Mouse (Mus musculus): ENCODE data around the gene Fam120a.

The Fam120a gene

DNA sequence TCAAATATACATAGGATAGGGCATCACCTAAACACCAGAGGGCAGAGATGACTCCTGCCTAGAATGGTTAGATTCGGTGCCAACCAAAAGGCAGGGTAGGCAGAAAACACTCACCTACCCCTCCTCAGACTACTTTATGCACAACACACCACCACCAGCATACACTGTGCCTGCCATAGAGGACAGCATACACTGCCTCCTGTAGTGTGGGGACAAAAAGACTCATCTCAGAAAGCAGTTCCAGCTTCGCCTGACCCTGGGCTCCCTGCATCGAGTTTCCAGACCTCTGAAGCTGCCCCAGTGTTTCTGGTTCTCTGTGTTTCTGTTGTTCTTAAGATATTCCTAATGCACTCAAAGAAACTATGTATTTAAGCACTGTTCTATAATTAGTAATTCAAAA lies 54.7 kb downstream of the Fam120a start:
- DNase-seq (ENCODE audit: low spot score), result no peak

DNA sequence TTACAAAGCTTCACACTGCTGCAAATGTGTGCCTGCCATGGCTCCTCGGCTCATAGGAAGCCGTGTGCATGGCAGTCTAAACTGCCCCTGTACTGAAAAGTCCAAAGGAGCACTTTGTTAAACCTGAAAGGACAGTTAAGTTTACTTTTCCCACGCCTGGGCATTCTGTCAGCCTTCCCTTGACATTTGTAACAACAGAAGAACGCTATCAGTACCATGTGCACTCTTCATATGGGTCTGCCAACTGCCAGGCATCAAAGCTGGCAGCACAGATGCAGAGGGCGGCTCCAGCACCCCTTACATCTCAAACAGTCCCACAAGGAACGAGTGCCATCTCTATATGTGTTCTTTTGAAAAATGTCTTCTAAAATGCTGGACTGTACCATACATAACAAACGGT lies 56.4 kb downstream of the Fam120a start:
- no peak for DNase-seq (ENCODE audit: low spot score)

DNA sequence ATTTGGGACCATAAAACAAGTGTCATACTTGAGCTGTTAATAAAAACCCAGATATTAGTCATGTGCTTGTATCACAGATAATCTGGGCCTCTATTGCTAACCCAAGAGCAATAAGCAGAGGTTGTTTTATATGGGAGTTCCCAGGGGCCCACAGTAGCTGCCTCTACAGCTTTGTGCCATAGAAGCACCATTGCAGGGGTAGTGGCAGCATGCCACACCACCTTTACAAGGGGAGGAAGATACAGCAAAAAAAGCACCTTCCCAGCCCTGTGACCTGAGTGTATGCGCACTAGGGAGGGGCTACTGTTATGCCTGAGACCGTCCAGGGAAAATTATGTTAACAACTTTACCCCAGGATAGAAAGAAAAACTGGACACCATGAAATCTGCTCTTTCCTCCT lies 62.4 kb downstream of the Fam120a start:
- DNase-seq (ENCODE audit: low spot score), result no peak

DNA sequence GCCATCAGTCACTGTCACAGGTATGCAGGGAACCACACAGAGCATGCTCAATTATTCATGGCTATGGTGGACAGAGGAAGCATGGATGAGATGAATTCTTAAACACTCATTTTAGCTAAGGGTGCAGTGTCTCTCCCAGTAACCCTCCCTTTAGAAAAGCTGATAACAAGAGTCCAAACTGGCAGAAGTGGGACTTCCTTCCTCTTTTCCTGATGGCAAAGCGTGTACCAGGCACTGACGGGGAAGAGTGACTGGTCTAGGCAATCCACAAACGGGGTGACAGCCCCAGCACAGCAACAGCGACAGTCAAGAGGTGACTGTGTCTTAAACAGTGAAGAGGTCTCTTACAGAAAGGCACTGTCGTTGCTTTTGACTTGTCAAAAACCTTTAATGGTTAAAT lies 72.4 kb downstream of the Fam120a start:
- no peak for DNase-seq (ENCODE audit: low spot score)

DNA sequence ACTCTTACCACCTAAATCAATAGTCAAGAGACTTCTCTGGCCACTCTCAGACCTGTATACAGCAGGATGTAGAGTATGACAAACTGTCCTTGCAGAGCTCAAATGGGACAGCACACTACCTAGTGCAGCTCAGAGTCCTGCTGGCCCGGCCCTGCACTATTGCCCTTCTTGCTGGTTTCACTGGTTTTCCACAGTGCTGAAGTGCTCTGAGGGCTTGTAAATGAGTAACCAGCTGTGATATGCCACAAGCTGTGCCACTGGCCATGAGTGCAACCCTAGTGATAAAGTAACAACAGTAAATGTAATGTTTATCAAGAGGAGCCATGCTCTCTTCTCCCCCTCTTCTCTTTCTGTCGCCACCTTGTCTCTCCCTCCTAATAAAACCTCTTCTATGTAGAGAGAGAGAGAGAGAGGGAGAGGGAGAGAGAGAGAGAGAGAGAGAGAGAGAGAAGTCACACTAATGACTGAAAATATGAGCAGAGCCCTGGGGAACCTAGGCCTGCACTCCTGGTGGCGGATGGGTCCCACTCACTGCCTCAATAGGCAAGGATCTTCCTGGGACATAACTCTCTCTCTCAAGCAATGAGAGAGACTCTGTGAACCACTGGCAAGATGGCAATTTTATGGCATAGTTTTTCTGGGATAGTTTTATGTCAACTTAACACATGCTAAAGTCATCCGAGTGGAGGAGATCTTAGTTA lies 77.4 kb downstream of the Fam120a start:
- DNase-seq (ENCODE audit: low spot score), result peak; percentile 37

DNA sequence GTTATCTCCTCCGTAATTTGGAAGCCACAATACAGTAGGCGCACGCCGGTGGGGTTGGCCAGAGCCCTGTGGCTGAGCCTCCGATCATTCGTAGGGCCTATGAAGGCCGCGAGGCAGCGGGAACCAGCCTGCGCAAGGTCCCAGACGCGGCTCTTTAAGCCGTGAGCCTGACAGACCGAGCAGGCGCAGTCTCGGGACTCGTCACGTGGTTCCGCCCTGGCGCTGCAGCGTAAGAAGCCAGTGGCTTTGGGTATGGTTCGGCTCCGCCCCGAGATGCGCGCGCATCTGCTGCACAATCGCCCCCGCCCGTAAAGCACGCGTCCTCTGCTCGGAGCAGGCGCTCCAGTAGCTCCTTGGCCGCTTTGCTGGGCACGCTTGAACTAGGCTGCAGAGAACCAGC lies 89.3 kb downstream of the Fam120a start:
- DNase-seq (ENCODE audit: low spot score), result peak; percentile 99

DNA sequence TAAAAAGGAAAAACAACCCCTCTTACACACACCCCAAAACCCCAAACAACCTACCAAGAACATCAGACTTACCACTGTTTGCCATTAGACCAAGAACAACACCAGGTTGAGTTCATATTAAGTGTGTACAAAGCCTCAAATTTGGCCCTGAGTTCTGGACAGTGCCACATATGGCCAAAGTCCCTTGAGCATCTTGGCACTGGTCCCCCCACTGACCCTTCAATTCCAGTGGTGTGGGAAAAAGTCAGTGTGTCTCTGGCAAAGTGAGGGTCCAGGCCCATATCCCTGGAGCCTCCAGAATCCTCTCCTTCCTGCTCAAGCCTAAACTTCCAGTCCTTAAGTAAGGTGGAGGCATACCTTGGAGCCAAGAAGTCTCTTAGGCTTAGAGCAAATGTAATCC lies 90.0 kb downstream of the Fam120a start:
- no peak for DNase-seq (ENCODE audit: low spot score)

DNA sequence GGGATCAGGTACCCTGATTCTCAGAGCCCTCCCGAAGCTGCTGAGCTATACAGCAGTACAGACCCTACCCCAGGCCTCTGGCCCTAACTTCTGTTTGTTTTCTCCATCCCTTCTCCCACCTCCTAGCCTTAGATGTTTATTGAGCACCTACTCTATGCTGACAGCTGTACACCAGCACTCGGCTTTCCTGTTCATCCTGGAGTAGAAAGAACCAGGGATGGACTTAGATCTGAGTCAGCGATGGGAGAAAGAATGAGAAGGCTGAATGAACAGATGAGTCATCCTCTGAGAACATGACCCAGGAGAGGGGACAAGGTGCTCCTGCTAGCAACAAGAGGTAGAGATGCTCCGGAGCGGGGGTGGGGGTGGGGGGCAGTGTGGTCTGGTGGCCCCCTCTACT lies 95.1 kb downstream of the Fam120a start:
- no peak for DNase-seq (ENCODE audit: low spot score)

DNA sequence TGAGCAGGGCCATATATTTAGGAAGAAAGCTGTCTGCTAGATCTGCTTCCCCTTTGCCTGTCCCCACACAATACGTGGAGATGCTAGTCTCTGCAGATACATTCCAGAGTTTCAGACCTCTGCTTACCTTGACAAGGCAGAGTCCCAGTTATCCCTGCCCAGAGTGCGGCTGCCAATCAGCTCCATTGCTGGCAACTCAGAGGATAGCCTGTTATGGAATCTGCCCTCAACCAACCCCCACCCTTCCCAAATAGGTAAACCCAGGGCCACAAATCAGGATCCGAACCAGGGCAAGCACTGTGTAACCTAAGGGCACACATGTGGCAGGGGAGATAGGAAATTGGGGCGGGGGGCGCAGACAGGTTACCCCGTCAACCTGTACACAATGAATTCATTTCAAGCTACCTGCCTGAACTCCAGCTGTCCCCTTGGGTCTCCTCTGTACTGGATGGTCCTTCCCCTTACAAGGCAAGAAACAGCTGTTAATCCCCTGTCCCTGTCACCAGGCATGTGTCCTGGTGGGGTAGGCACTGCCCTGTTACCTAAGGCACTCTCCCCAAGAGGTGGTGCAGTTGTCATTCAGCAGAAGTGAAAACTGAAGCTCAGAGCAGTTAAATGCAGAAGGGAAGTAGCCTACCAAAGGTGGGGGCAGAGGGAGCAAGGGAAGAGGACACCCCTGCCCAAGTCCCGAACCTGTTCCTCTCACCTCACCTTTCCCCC lies 95.8 kb downstream of the Fam120a start:
- peak; percentile 17 for DNase-seq (ENCODE audit: low spot score)

DNA sequence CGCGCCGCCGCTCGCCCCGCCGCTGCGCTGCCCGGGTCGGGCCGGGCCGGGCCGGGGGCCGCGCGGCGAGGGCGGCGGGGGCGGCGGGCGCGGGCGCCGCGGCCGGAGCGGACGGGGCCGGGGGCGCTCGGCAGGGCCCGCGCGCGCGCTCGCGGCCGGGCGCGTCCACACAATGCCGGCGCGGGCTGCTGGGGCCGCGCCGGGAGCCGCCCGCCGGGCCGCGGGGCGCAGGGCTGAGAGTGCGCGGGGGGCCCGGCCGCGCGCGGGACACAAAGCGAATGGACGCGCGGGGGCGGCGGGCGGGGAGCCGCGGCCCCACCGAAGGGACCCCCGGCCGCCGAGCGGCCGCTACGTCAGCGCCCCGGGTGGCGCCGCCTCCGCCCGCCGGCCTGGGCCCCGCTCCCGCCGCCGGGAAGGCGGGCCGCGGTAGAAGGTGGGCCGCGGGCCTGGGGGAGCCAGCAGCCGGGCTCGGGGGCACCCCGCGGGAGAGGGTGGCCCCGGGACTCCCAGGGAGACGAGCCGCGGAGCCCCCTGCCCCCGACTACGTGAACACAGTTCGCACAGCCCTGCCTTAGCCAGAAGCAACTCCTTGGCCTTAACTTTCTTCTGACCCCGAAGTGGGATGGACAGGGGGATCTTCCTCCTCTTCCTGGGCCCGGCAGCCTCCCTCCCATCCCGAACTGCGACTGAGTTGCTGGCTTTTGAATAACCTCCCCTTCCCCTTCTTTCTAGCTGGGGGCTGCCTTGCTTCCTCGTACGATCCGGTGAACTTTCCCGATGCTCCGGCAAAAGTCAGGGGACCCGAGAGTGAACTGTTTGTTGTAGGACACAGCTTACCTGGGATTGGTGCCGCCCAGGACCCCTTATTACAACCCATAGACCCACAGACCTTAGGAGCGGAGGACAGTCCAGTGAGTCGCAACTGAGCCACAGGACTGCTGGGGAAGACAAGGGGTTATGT lies 96.8 kb downstream of the Fam120a start, which contains the start of gene Phf2:
TSS of gene Phf2 (minus strand) at position 349 of the 961 bp plus-strand sequence.
- peak; percentile 28 for DNase-seq (ENCODE audit: low spot score)

DNA sequence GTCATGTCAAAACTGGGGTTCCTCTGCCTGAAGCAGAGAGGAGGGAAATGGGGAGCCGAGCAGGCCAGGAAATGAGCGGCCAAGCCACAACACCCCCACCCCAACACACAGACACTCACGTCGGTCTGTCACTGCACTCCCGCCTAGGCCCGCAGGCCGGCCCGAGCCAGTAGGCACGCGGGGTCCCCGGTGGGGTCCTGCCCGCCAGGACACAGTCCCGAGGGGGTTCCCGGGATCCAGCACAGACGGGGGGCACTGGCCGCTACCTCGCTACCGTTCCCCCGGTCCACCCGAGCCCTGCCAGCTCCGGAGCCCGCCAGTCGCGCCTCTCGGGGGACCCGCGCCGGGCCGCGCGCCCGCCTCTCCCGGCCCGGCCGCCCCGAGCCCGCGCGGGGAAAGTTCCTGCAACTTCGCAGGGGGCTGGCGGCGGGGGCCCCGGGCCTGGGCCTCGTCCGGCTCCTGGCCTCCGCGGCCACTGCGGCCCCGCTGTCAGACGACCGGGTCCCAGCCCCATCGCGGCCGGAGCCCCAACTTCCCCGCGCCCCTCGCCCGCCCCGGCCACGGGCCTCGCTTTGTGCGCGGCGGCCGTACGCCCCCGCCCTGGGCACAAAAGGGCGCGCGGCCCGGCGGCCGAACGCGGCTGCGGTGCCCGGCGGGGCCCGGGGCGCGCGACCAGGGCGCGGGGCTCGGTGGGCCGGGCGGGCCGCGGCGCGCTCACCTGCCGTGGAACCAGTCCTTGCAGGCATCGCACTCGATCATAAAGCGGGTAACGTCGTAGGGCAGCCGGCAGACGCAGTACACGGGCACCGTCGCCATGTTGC lies 97.7 kb downstream of the Fam120a start:
- DNase-seq (ENCODE audit: low spot score), result no peak

DNA sequence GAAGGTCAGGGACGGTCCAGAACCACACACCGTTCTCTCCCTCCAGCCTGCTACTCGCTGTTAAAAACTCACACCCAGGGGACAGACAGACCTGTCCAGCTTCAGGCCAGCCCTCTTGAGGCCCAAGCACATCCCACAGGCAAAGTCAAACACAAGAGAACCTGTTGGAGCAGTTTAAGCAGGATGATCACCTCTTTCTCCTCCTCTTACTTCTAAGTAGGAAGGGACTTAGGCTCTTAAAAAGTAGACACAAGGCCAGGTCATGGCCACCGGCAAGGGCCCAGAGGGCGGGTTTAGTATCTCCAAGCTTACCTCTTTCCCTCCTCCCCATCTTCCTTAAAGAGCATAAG lies 98.2 kb downstream of the Fam120a start:
- DNase-seq (ENCODE audit: low spot score), result peak; percentile 60

DNA sequence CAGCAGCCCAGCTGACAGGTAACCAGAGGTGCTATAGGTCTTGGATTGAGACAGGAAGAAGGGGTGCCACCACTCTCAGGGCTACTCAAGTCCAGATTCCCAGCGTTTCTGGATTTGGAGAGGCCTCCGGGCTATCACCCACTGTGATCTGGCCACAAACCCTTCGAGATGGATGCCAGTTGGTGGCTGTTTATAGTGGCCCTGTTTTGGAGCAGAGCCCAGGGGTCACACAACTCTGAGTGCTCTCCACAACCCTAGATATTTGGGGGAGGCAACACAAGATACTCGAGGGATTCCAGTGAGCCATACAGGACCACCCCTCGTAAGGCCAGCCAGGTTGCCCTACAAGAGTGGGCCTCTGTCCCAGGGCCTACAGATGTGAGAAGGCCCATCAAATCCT lies 98.7 kb downstream of the Fam120a start:
- DNase-seq (ENCODE audit: low spot score), result no peak

DNA sequence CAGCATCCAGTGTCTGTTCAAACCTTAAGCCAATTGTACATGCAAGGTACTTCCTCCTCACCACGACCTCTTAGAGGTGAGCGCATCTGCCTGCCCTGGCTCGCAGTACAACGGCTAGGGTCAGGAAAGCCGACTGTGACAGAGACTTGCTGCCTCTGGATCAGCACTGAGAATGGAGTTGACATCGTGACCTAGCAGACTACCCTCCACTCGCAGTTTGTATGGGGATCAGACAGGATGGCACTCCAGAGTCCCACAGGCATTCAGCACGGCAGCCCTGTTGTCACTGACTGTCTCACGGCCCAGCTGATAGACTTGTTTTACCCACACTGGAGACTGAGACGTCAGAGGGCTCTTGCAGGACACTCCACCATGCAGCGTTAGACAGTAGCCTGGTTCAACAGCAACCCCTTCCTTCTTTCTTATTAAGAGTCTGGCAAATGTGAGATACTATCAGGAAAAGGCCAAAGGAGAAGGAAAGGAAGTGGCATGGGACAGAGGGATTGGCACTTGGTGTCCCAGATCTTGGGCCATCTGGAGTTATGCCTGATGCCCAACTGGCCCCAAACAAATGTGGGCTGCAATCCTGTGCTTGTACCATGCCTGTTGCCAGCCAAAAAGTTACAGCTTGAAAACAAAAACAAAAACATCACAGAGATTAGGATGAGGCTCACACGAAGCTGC lies 103.0 kb downstream of the Fam120a start:
- no peak for DNase-seq (ENCODE audit: low spot score)

DNA sequence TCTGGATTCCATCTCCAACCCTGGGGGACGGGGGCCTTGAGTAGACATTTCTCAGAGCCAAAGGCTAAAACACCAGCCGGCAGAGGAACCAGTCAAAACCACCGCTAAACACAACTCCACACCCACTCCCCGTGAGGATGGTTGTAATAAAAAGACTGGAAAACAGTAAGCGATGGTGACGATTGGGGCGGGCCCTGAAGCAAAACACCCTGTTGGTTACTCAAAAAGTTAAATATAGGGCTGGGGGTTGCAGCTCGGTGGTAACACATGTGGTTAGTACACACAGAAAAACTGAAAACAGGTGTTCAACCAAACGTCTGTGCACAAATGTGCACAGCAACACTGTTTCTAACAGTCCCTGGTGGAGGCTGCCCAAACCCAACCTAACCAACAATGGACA lies 104.3 kb downstream of the Fam120a start:
- DNase-seq (ENCODE audit: low spot score), result no peak

DNA sequence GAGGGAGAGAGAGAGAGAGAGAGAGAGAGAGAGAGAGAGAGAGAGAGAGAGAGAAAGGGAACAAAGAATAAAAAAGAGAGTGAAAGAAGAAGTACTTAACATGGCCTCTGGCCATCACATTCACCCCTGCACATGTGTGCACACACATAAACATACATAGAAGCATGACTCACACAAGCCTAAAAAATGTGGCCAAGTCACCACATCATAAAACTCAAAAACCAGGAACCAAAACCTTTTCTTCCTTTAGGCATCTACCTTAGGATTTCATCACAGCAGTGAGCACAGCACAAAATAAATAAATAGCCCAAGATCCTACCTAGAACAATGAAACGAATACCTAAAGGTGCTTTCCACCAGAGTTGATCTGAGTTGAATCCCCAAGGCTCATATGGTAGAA lies 105.9 kb downstream of the Fam120a start:
- DNase-seq (ENCODE audit: low spot score), result no peak

DNA sequence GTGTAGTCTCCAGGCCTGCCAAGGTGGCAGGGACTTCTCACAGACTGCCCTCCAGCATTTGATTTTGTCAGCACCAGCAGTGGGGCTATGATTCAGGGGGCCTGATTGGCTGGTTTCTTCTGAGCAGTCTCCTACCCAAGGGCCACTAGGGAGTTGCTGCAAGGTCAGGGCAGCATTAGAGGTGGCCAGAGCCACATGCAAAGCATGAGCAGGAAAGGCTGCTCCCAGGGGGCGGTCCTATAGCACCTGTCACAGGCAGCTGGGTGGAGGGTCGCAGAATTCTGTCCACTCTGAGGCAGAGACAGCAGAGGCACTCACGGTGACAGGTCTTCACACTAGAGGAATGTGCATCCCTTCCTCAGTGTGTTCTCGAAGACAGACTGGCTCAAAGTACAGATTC lies 109.0 kb downstream of the Fam120a start:
- no peak for DNase-seq (ENCODE audit: low spot score)

DNA sequence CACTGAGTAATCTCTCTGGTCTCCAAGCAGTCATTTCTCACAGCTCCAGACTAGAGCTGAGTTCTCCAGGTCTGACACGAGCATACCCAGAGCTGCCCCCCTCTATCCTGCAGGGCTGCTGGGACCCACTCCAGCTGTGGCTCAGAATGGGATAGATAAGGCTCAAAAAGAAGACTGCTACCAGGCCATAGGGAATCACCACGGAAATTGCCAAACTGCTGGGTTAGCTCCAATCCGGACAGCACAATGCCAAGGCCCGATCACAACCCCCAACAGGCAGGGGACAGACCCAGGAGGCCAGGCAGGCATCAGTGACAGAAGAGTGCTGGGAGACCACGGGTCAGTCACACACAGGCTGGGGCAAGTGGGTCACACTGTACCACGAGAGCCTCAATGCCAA lies 109.8 kb downstream of the Fam120a start:
- DNase-seq (ENCODE audit: low spot score), result no peak

DNA sequence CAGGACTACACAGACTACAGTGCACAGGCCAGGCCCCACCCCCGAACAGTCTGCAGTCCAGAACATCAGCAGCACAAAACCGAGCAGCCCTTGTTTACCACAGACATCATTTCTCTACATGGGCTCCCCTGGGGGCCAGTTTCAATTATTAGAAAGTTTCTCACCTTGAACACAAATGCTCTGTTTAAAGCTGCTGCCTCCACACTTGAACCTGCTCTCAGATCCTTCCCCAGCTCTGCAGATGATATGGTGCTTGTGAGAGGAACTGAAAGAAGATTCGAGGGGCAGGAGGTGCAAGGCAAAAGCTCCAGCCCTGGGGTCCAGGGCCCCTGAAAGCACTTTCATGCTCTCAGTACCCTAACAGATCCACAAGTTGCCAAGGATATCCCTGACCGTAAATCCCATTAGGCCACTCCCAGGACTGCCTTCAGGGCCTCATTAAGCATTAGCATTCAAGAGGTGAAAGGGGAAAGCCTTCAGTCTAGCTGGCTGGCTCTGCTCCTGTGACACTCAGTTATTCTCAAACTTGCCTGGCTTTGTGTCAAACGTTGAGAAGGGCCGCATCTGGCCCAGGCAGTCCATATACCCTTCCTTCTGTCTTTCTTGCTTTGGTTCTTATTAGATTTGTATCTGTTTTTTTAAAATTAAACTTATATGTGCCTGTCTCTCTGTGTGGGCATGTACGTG lies 110.4 kb downstream of the Fam120a start:
- no peak for DNase-seq (ENCODE audit: low spot score)

DNA sequence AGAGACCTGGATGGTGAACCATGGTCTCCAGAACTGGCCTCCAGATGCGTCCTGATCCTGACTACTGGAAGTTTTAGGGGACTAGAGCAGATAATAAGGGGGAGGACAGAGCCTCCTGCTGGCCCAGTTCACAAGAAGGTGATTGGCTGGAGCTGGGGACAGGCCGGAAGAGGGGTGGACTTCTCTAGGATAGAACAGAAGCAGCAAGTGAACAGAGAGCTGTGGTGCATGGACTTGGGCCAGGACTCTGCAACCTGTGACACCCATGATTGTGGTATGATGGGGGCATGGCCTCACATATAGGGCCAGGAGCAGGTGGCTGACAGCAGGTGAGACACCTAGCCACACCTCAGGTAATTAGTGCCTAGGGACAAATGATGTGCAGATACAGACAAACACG lies 113.9 kb downstream of the Fam120a start:
- DNase-seq (ENCODE audit: low spot score), result no peak

DNA sequence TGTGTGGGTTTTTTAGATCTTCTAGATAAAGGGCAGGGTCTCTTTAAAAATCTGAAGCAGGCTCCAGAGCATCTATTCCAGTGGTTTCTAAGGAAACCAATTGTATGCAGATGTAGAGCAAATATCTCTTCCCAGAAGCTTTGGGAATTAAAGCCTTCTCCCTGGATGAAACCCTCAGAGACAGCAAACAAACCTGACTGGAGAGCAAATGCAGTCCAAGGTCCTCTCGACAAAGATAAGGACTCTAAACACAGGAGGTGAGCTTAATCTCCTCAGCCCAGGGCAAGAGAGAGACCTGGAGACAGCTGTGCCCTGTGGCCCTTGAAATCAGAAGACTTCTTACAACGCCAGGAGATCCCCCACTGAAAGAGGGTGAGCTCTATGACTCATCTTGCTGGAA lies 114.3 kb downstream of the Fam120a start:
- no peak for DNase-seq (ENCODE audit: low spot score)
